Mouse (Mus musculus): ENCODE data around the gene Usp2.
A peak's percentile ranks its signal among the peaks of the same experiment; 100 is the strongest.
"Not testable (repeated sequence)": the region's sequence is repeated elsewhere in the genome, so short reads cannot be mapped to it uniquely, and the experiment has no call there.

Gene Usp2

DNA sequence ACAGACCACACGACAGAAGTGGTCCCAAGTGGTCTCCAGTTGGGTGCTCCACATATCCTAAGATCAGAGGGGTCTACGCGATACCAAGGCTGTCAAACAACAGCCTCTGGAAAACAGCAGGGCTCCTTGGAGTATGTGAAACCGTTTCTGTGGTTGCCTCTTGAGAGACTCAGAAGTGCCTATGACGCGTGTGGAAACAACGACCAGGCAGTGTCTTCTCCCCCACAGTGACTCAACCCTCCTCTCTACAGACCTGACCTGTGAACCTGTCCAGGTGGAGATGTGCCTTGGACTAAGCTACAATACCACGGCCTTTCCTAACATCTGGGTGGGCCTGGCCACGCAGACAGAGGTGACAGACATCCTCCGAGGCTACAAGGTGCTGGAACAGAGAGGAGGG, 39.0 kb downstream of the Usp2 start:
- Histone ChIP-seq H3K9me3 (ENCODE audit: low read length) (no peaks in the 10 kb centered on the region), H3K27me3 (ENCODE audit: insufficient read depth, low read length) (no peaks in the 10 kb centered on the region), H3K36me3 (ENCODE audit: insufficient read depth, low read length) (peaks cover 51% of the 10 kb centered on the region), H3K4me1 (replicated peaks; ENCODE audit: low read depth, low read length) (peaks cover 60% of the 10 kb centered on the region), H3K4me3 (replicated peaks; ENCODE audit: low read length) (no peak overlapping the region)
- no peak for TF ChIP-seq NANOG (IDR thresholded peaks at IDR 0.05; ENCODE audit: borderline replicate concordance, low read length)
- TF ChIP-seq POU5F1 (IDR thresholded peaks at IDR 0.05; ENCODE audit: borderline replicate concordance, low read length), result no peak
- TF ChIP-seq CTCF (conservative IDR thresholded peaks at IDR 0.05; ENCODE audit: low read length), result no peak

DNA sequence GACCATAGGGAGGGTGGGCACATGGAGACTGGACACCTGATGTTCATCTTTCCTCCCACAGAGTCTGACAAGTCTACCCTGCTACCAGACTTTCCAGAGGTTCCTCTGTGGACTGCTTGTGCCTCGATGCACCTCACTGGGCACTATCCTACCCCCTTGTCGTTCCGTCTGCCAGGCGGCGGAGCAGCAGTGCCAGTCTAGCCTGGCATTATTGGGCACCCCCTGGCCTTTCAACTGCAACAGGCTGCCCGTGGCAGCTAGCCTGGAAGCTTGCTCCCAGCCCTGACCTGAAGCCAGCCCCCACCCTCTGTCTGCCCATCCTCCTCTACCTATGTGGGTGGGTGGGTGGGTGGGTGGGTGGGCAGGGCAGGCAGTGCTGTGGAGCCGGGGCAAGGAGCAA, 39.4 kb downstream of the Usp2 start:
- H3K4me1 ChIP-seq (replicated peaks; ENCODE audit: low read depth, low read length), result peaks cover 60% of the 10 kb centered on the region
- peaks cover 51% of the 10 kb centered on the region for H3K36me3 ChIP-seq (ENCODE audit: insufficient read depth, low read length)
- TF ChIP-seq POU5F1 (IDR thresholded peaks at IDR 0.05; ENCODE audit: borderline replicate concordance, low read length) (no peak), NANOG (IDR thresholded peaks at IDR 0.05; ENCODE audit: borderline replicate concordance, low read length) (no peak), CTCF (conservative IDR thresholded peaks at IDR 0.05; ENCODE audit: low read length) (no peak)
- no peak overlapping the region for H3K4me3 ChIP-seq (replicated peaks; ENCODE audit: low read length)
- H3K27me3 ChIP-seq (ENCODE audit: insufficient read depth, low read length), result no peaks in the 10 kb centered on the region
- no peaks in the 10 kb centered on the region for H3K9me3 ChIP-seq (ENCODE audit: low read length)

DNA sequence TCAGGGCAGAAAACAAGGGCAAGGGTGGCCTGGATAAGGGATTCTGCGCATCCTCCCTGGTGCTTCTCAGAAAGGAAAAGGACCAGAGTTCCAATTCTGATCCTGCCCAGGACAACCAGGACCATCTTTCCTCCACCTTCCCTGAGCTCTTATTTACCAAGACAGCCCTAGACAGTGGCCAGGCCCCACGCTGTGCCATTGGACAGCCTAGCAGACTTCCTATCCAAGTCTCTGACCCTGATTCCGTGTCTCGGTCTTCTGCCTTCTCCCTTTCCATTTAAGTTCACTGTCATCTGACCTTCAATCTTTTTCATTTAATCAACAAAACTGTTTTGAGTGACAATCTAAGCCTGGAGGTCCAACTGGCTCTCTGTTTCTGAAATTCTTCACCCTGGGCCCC, 39.8 kb downstream of the Usp2 start:
- Histone ChIP-seq H3K27me3 (ENCODE audit: insufficient read depth, low read length) (no peaks in the 10 kb centered on the region), H3K4me3 (replicated peaks; ENCODE audit: low read length) (no peak overlapping the region), H3K4me1 (replicated peaks; ENCODE audit: low read depth, low read length) (peaks cover 56% of the 10 kb centered on the region), H3K36me3 (ENCODE audit: insufficient read depth, low read length) (peaks cover 51% of the 10 kb centered on the region), H3K9me3 (ENCODE audit: low read length) (no peaks in the 10 kb centered on the region)
- TF ChIP-seq CTCF (conservative IDR thresholded peaks at IDR 0.05; ENCODE audit: low read length) (no peak), NANOG (IDR thresholded peaks at IDR 0.05; ENCODE audit: borderline replicate concordance, low read length) (no peak)

DNA sequence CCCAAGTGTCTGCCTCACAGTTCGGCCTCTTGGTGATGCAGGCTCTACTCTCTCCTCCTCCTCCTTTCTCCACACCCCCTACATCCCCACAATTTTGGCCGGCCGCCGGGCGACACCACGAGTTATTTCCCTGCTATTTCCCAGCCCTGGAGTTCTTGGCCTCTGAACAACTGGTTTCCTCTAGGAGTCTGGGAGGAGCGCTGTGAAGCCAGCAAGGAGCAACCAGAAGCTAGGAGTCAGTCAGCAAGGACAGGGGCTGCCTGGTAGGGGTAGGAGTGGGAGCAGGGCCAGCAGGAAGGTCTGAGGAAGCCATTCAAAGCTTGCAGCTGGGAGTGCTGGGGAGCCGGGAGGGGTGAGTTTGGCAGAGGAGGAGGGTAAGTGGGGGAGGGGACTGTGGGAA, 40.3 kb downstream of the Usp2 start, which contains the start of gene C1qtnf5:
C1qtnf5 (plus strand) TSS at position 136 of the 400 bp plus-strand sequence.
- H3K4me1 ChIP-seq (replicated peaks; ENCODE audit: low read depth, low read length), result peaks cover 51% of the 10 kb centered on the region
- TF ChIP-seq CTCF (conservative IDR thresholded peaks at IDR 0.05; ENCODE audit: low read length), result no peak
- no peak for TF ChIP-seq POU5F1 (IDR thresholded peaks at IDR 0.05; ENCODE audit: borderline replicate concordance, low read length)
- TF ChIP-seq NANOG (IDR thresholded peaks at IDR 0.05; ENCODE audit: borderline replicate concordance, low read length), result no peak
- peak within 1 kb of the TSS; percentile 67 for H3K4me3 ChIP-seq (replicated peaks; ENCODE audit: low read length)
- no peaks in the 10 kb centered on the region for H3K9me3 ChIP-seq (ENCODE audit: low read length)
- peaks cover 51% of the 10 kb centered on the region for H3K36me3 ChIP-seq (ENCODE audit: insufficient read depth, low read length)
- no peaks in the 10 kb centered on the region for H3K27me3 ChIP-seq (ENCODE audit: insufficient read depth, low read length)

DNA sequence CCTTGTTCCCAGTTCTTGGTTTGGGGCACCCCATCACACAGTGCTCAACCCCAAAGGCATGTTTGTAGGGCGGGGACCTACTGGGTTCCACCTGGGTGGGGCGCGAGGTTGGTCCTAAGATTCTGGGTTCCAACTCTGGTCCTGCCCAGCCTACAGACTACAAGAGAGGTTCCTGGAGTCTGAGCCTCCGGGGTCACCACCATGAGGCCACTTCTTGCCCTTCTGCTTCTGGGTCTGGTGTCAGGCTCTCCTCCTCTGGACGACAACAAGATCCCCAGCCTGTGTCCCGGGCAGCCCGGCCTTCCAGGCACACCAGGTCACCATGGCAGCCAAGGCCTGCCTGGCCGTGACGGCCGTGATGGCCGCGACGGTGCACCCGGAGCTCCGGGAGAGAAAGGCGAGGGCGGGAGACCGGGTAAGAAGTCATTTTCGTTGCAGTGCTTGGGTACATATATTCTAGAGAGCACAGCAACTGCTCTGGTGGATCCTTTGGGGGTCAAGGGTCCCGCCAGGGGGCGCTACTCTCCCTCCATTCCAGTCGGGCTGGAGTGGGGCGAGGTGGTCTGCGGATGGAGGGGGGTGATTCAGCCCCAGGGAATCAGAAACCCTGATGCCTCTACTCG, 40.8 kb downstream of the Usp2 start:
- Histone ChIP-seq H3K4me1 (replicated peaks; ENCODE audit: low read depth, low read length) (peaks cover 45% of the 10 kb centered on the region), H3K36me3 (ENCODE audit: insufficient read depth, low read length) (peaks cover 51% of the 10 kb centered on the region), H3K9me3 (ENCODE audit: low read length) (no peaks in the 10 kb centered on the region), H3K4me3 (replicated peaks; ENCODE audit: low read length) (peak overlapping the region; percentile 67), H3K27me3 (ENCODE audit: insufficient read depth, low read length) (no peaks in the 10 kb centered on the region)
- TF ChIP-seq CTCF (conservative IDR thresholded peaks at IDR 0.05; ENCODE audit: low read length) (peak; percentile 81), POU5F1 (IDR thresholded peaks at IDR 0.05; ENCODE audit: borderline replicate concordance, low read length) (no peak)

DNA sequence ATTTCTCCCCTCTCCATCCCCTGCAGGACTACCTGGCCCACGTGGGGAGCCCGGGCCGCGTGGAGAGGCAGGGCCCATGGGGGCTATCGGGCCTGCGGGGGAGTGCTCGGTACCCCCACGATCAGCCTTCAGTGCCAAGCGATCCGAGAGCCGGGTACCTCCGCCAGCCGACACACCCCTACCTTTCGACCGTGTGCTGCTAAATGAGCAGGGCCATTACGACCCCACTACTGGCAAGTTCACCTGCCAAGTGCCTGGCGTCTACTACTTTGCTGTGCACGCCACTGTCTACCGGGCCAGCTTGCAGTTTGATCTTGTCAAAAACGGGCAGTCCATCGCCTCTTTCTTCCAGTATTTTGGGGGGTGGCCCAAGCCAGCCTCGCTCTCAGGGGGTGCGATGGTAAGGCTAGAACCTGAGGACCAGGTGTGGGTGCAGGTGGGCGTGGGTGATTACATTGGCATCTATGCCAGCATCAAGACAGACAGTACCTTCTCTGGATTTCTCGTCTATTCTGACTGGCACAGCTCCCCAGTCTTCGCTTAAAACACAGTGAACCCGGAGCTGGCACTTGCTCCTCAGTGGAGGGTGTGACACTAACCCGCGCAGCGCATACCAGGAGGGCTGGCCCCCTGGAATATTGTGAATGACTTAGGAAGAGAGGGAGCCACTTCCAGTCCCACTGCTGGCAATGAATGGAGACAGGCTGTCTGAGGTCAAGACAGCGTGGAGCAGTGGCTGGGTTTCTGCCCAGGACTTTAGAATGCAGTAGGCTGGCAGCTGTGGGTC, 41.6 kb downstream of the Usp2 start:
- peaks cover 44% of the 10 kb centered on the region for H3K4me1 ChIP-seq (replicated peaks; ENCODE audit: low read depth, low read length)
- H3K27me3 ChIP-seq (ENCODE audit: insufficient read depth, low read length), result no peaks in the 10 kb centered on the region
- TF ChIP-seq POU5F1 (IDR thresholded peaks at IDR 0.05; ENCODE audit: borderline replicate concordance, low read length) (no peak), CTCF (conservative IDR thresholded peaks at IDR 0.05; ENCODE audit: low read length) (no peak), NANOG (IDR thresholded peaks at IDR 0.05; ENCODE audit: borderline replicate concordance, low read length) (no peak)
- H3K36me3 ChIP-seq (ENCODE audit: insufficient read depth, low read length), result peaks cover 51% of the 10 kb centered on the region
- no peaks in the 10 kb centered on the region for H3K9me3 ChIP-seq (ENCODE audit: low read length)
- peak overlapping the region; percentile 67 for H3K4me3 ChIP-seq (replicated peaks; ENCODE audit: low read length)

DNA sequence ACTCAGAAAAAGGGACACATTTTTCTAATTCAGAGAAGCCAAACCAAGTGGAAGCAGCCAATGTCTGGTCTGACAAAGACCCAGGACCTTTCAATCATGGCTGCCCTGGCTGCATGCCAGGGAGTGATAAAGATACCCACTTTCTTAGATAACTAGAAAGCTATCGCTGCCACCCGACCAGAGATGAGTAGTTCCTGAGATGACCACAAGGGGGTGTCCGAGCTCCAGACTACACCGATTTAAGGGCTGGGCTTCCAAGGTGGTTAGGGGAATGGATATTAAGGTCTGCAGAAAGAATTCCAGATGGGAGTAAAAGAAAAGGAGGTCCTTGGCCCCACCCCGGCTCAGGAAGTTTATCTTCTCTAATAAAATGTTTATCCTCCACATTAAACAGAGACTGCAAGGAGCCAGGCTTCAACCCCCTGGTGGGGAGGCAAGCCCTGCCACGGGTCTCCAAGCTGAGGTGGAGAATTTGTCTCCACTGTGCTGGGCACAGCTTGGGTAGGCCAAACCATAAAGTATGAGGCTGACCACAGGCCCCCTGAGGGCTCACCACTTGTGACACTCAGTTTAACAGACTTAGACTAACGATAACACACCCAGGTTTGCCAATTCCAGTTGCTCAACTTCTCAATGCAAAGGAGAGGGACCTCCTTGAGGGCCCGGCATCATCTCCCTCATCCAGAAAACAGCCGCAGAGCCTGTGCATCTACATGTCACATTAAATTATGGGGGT, 42.7 kb downstream of the Usp2 start:
- Histone ChIP-seq H3K27me3 (ENCODE audit: insufficient read depth, low read length) (no peaks in the 10 kb centered on the region), H3K36me3 (ENCODE audit: insufficient read depth, low read length) (peaks cover 45% of the 10 kb centered on the region), H3K9me3 (ENCODE audit: low read length) (no peaks in the 10 kb centered on the region), H3K4me3 (replicated peaks; ENCODE audit: low read length) (no peak overlapping the region), H3K4me1 (replicated peaks; ENCODE audit: low read depth, low read length) (peaks cover 51% of the 10 kb centered on the region)
- TF ChIP-seq NANOG (IDR thresholded peaks at IDR 0.05; ENCODE audit: borderline replicate concordance, low read length) (no peak), CTCF (conservative IDR thresholded peaks at IDR 0.05; ENCODE audit: low read length) (peak; percentile 84)

DNA sequence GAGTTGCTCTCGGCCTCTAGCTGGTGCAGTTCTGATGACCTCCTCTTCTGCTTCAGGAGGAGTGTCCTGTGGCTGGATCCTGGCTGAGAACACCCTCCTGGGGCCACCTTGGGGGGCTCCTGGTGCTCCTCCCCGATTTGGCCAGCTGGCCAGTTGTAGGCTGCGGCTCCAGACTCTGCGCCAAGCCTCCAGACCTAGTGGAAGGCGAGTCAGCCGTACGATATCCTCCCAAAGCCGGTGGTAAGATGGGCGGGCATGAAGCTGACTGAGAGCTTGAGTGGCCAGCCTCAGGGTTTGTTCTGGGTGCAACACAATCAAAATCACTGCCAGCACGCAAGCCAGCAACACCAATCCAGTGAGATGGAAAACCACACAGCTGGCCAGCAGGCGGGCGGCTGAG, 45.1 kb downstream of the Usp2 start:
- Histone ChIP-seq H3K4me3 (replicated peaks; ENCODE audit: low read length) (0 out of 2 replicates have a peak overlapping the region, but pooled peaks have one; percentile 35), H3K4me1 (replicated peaks; ENCODE audit: low read depth, low read length) (peaks cover 57% of the 10 kb centered on the region), H3K36me3 (ENCODE audit: insufficient read depth, low read length) (peaks cover 28% of the 10 kb centered on the region)
- not testable (repeated sequence) for H3K9me3 ChIP-seq (ENCODE audit: low read length); H3K27me3 ChIP-seq (ENCODE audit: insufficient read depth, low read length)
